Mouse (Mus musculus): ENCODE measurements around the gene 9630041A04Rik.

9630041A04Rik gene

GRCm38 (mm10) chr9:101861596-101862471, at the start of gene 9630041A04Rik:
Gene 9630041A04Rik (plus strand): TSS chr9:101861841.
- DNase-seq (ENCODE audit: low spot score in 2 of 2): no peak

- DNase-seq (ENCODE audit: low spot score in 2 of 2): no peak
These were observed 37.7 kb upstream of the 9630041A04Rik start for GRCm38 (mm10) chr9:101823896-101824295.

DNA sequence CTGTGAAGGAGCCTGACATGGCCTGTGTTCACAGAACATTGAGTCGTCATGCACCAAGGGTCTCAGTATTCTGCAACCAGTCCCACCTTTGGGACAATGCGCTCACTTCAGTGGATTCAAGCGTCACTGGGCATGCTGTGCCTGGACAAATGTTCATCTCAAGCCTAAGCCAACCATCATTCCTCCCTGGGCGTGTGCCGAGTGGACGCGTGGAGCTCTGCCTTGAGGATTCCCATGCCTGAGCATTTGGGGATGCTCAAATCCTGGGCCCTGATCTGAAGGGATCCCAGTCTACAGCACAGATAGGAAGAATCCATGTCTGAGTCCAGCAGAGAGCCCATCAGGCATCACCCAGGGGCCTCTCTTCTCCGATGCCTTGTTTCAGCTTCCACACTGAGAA, 36.0 kb upstream of the 9630041A04Rik start:
- DNase-seq (ENCODE audit: low spot score in 2 of 2): no peak

DNA sequence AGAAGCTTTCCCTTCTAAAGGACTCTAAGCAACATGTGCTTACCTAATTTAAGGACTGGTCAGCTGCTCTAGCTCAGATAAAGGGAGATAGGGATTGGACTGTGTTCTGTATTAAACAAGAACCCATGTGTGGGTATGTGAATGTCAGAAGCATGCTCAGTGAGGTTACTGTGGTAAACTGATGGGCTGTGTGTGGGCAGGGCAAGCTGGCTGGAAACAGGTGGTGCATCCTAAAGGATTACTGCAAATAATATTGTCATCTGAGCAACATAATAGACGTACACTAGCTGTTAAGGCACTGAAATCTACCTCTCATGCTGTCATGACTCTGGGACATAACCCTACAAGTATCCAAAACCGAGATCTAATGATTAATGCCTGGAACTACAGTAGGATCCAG, 28.0 kb upstream of the 9630041A04Rik start:
- no peak for DNase-seq (ENCODE audit: low spot score in 2 of 2)

DNA sequence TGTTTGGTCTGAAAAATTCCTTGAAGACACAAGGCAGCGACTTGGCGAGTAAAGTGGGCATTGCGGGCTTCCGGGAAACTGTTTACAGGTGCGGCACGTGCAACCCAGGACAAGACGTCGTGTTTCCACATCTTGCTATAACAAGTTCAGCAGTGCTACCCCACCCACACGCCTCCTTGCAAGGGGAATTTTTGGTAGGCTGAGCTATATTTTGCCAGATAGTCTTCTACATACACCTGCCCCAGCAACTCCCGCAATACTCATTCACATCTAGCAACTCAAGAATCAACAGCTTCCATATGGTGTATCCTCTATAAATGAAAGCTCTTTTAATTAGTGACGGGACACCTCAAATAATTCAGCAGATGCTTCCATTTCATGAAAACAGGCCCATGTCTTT, 20.5 kb upstream of the 9630041A04Rik start:
- DNase-seq (ENCODE audit: low spot score in 2 of 2): no peak

DNA sequence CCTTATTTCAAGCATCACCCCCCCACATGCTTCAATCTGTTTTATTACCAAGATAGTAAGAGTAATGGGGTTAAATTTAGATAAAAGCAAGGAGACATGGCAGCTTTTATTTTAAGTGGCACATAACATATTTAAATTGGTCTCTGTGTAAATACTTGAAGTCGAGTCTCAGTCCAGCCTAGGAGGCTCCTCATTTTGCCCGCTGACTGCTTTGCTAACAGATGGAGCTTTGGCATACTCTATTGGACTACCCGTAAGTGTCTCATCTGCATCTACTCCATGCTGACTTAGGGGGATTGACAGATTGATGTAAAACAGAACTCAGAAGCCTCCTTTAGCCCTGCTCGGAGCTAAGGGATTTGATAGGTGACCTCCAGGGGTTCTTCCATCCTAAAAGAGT, 17.7 kb upstream of the 9630041A04Rik start:
- no peak for DNase-seq (ENCODE audit: low spot score in 2 of 2)

- no peak for DNase-seq (ENCODE audit: low spot score in 2 of 2)
These were observed 15.9 kb upstream of the 9630041A04Rik start for GRCm38 (mm10) chr9:101845691-101846090.

- DNase-seq (ENCODE audit: low spot score in 2 of 2): no peak
These were observed 932 bp downstream of the 9630041A04Rik start for GRCm38 (mm10) chr9:101862481-101863065.

DNA sequence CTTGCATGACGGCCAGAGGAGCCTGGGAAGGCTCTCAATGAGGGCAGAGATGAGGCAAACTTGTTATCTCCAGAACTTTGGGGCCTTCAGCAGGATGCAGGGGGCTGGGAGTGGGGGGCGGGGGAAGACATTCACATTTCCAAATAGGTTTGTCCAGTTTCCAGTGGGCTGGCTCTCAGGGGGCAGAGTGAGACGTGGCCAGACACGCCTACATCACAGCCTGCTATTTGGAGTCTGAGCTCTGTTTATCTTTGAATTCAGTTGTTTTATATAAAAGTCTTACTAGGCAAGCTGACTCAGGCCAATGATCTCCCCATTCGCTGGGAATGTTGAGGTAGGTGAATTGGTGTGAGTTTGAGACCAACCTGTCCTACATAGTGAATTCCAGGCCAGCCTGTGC, 1.5 kb downstream of the 9630041A04Rik start:
- no peak for DNase-seq (ENCODE audit: low spot score in 2 of 2)

DNA sequence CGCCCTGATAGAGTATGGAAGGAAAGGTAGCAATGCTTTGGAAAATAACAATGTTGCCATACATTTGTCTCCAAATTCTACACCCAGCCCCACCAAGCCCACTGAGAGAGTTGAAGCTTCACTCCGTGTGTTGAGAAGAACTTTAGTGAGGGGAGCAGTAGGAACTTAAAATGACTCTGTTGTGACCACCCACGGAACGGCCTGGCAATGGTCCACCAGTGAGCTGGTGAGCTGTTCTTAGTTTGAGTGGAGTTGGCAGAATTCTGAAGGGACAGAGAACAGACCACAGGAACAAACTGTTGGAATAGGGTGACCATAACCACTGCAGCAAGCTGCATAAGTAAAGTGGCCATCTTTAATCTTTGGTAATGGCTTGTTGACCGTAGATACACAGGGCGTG, 7.0 kb downstream of the 9630041A04Rik start:
- no peak for DNase-seq (ENCODE audit: low spot score in 2 of 2)

DNA sequence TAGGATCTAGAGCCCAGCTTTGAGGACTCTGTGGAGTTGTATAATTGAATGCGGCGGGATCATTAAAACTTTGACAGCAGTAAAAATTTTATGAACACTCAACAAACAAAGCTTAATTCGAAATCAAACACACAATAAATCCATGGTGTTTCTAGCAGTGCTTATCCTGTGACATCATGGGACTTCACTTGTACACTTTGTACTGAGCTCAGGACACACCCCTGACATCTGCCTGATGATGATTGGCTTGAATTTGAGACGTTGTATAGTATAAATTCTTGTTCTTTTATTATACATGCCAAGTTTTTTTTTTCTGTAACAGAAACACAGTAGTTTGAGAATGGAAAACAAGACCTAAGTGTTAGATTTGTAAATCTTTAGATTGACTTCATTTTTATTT, 8.4 kb downstream of the 9630041A04Rik start:
- no peak for DNase-seq (ENCODE audit: low spot score in 2 of 2)

- no peak for DNase-seq (ENCODE audit: low spot score in 2 of 2)
These were observed 13.7 kb downstream of the 9630041A04Rik start for GRCm38 (mm10) chr9:101875306-101875705.

DNA sequence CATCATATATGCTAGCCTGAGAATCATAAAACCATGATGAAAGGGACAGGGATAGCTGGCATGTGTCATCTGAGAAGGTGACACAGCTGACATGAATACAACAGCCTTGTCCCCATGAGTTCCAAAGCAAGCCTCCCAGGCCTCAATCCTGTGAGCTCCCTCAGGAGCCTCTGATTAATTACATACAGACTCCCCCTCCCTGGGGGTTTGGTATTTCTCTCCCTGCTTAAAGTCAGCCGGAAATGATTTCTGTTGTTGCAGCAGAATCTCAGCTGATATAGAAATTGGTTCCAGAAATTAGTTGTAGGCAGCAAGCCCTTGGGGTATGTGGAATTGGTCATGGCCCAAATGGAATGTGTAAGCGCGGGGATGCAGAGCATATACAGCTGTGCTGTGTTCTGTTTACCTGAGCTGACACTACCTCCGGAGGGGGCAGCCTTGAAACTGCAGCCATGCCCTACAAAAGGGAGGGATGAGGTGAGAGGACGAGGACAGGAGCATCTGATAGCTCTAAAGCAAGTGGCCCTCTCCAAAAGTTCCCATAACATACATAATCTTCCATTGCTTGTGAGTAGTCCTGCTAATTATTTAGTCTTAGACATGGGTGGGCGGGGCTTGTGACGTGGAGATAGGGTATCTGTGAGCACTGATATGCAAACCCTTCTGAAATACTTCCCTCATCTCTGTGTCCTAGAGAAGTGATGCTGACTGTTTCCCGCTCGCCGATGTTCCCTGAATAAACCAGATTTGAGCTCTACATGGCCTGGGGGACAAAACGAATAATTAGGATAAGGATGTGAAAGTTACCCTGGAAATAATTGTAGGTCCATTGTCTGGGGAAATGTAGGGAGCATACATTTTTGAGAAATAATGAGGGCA, 15.7 kb downstream of the 9630041A04Rik start:
- no peak for DNase-seq (ENCODE audit: low spot score in 2 of 2)

DNA sequence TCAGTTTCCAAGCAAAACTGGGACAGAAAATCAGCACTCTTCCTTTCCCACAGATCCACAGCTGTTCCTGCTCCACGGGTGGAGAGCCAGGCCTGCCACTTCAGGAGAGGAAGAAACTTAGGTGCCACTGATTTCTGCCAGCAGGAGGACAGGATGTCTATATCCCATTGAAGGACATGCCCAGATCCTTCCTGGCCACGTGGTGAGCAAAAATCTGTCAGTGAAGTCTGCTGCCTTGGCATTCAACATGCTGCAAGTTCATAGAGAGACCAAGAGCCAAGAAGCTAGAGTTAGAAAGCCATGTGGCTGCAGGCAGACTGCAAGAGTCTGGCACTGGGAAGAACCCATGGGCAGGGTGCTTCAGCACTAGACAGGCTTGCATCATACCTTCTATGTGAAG, 21.7 kb downstream of the 9630041A04Rik start:
- no peak for DNase-seq (ENCODE audit: low spot score in 2 of 2)

DNA sequence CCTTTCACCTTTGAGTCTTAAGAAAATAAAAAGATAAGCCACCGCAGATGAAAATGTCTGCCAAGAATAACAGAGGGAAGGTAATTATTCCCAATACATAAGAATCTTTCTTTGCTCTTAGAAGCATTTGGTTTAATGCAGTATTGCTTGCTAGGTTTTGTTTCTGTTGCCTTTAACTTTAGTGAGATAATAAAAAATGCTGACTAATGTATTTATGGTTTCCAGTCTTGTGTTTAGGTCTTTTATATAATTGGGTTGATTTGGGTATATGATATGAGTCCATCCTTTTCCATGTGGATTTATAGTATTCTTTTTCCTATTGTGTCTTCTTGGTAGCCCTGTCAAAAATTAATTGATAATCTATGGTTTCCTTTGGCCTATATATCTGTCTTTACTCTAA, 36.2 kb downstream of the 9630041A04Rik start:
- no peak for DNase-seq (ENCODE audit: low spot score in 2 of 2)

DNA sequence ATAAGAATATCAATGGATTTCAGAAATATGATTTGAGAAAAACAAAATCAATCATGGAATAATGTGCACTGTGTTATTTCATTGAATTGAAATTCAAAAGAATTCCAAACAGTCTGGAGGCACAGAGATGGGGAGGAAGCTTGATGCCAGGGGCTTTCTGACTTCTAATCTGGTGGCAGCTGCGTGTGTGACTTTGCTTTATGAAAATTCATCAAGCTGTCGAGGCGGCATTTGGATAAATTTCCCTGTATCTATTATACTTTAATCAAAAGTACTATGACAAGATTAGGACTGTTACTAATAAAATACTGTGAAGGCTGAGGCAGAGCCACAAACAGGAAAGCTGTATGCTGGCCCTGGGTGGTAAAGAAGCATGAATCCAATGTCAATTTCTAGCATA, 41.8 kb downstream of the 9630041A04Rik start:
- no peak for DNase-seq (ENCODE audit: low spot score in 2 of 2)

GRCm38 (mm10) chr9:101907747-101908255, 46.2 kb downstream of the 9630041A04Rik start:
- DNase-seq (ENCODE audit: low spot score in 2 of 2): no peak

DNA sequence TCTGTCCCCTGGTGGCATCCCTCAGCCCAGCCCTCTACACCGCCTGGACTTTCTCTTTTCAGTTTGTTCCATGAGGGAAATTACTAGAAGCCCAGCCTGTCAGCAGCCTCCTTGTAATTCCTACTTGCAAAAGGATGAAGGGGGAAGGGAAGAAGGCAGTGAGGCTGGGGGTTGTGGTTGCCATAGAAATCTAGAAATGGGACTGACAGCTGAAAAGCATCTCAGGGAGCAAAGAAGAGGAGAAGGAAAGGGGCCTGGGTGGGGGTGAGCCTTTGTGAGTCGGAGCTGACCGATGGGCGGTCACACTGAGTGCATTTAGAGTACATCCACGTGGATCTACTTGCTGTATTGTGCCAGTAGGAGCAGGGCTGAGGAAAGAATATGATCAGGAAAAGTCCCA, 47.2 kb downstream of the 9630041A04Rik start:
- no peak for DNase-seq (ENCODE audit: low spot score in 2 of 2)

GRCm38 (mm10) chr9:101909491-101909890, 47.9 kb downstream of the 9630041A04Rik start:
- DNase-seq (ENCODE audit: low spot score in 2 of 2): no peak

- DNase-seq (ENCODE audit: low spot score in 2 of 2): no peak
These were observed 49.7 kb downstream of the 9630041A04Rik start for GRCm38 (mm10) chr9:101911176-101911866.

- DNase-seq (ENCODE audit: low spot score in 2 of 2): no peak
These were observed 53.4 kb downstream of the 9630041A04Rik start for GRCm38 (mm10) chr9:101915082-101915481.
